Mouse (Mus musculus): Measurements from ENCODE around the gene Olfr1199. TPM values are rescaled to one million over a fixed set of nuclear protein-coding genes. Genes with fewer than 3 reads are reported as not detected.

Olfr1199 gene
- not detected for total RNA-seq (2021)

DNA sequence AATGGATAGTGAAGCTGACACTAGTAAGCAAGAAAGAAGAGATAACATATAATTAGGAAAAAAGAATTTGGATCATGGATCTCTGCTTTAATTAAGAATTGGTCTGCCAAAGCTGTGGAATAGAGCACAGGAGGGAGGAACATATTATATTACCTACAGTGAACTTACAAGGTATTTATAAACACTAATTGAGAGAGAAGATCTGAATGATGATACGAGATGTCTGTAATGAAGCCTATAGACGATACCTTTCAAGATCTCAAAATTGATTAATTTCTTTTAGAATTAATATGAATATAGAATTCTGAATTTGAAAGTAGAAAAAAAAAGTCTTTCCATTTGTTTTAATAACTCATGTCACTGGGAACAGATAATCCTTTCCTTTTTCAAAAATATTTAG lies at the start of gene Olfr1199:
Gene Olfr1199, minus strand, starts transcription at position 101 of the 400 bp plus-strand sequence.
- DNase-seq = no peak
- intact Hi-C loops (cut with DNase I) = no loop called here

DNA sequence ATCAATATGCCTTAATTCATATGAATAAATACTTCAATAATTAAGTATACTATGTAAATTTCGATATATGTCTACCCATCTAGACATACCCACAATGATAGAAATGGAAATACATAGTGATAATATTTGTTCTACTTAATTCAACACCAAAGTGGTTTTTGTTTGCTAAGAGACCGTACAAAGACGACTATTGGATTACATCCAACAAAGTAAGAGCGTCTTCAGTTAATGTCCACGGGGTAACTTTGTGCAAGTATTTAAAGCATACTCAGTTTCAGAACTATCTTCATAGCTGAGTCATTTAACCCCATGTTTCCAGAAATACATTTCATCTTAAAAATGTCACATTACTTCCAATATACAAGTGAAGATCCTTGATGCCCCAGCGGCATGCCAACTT lies 32.5 kb upstream of the Olfr1199 start, which contains the start of gene Olfr1201:
Gene Olfr1201, plus strand, starts transcription at position 301 of the 400 bp plus-strand sequence.
- no peak for DNase-seq
- intact Hi-C loops (cut with DNase I) = no loop called here

DNA sequence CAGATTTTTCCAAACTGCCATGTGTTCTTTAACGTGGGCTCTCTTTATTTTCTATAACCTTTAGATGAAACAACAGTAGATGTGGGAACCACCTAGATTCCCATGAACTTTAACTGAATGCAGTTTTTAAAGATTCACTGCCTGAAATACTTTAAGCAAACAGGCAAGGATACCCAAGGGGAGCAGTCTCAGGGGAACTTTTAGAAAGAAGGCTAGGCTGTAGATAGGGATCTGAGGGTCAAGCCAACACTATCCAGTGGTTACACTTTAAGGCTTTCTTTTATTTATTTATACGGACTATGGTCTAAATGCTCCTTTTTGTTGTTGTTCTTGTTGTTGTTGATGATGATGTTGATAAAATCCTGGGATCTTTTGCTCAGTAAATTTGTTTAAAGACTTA lies 10.1 kb upstream of the Olfr1199 start, which contains the start of gene Olfr1200:
Gene Olfr1200, minus strand, starts transcription at position 101 of the 400 bp plus-strand sequence.
- intact Hi-C loops (cut with DNase I) = no loop called here
- no peak for DNase-seq

DNA sequence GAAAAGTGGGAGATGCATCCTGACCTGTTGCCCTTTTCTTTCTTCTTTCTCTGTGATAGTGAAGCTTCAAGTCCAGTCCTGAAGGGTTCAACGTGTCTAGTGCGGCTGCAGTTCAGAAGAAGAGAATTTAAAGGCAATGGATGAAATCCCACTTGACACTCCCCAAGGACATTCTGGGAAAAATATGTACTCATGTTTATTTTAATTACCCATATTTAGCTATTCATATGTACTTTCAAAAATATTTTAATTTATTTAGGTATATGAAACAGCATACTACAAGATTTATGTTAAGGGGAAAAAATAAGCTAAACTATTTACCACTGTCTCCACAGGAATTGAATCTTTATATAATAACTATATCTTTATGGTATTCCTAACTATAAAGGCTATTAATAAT lies 9.0 kb downstream of the Olfr1199 start, which contains the start of gene Olfr1198:
Gene Olfr1198, minus strand, starts transcription at position 101 of the 400 bp plus-strand sequence.
- DNase-seq = no peak
- intact Hi-C loops (cut with DNase I) = no loop called here

DNA sequence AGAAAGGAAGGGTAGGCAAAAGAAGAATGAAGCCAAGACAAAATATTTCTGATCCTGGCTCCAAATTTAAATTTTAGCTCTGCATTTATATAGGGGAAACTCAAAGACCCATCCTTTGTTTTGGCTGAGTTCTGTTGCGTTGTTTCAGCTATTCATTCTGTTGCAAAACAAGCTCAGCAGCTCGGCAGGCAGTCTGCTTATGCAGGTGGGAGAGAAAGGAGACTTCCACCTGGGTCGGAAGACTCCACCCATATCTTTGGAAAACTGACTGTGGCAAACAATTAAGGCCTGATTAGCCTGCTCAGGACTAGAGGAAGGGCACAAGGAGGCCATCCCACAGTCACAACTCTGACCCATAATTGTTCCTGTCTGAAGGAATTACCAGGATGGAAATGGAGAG lies 16.9 kb downstream of the Olfr1199 start:
- DNase-seq = no peak
- intact Hi-C loops (cut with DNase I) = no loop called here

DNA sequence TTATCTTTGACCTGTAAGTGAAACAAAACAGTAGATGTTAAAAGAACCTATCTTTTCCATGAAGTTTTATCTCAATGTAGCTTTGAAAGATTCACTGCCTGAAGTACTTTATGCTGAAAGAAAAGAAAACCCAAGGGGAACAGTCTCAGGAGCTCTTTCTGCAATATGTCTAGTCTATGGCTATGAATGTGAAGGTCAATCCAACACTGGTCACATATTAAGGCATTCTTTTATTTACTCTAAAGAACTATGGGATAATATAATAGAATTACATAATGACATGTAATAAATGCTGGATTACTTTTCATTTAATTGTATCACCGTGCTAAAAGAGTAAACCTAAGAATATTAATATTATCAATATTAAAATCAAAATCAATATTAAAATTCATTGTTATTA lies 28.0 kb downstream of the Olfr1199 start, which contains the start of gene Olfr1197:
Gene Olfr1197, minus strand, starts transcription at position 101 of the 400 bp plus-strand sequence.
- DNase-seq = no peak
- intact Hi-C loops (cut with DNase I) = no loop called here

DNA sequence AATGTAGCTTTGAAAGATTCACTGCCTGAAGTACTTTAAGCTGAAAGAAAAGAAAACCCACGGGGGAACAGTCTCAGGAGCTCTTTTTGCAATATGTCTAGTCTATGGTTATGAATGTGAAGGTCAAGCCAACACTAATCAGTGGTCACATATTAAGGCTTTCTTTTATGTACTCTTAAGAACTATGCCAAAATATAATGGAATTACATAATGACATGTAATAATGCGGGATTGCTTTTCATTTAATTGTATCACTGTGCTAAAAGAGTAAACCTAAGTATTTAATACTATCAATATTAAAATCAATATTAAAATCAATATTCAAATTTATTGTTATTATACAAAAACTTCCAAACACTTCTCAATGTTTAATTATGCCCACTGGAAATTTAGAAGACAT lies 55.8 kb downstream of the Olfr1199 start, which contains the start of gene Olfr1196:
Gene Olfr1196, minus strand, starts transcription at position 101 of the 400 bp plus-strand sequence.
- intact Hi-C loops (cut with DNase I) = no loop called here
- DNase-seq = no peak

Other genes with a start within 250 kb of the Olfr1199 start
- not detected for gene Olfr1186, start 241.9 kb downstream of the Olfr1199 start, total RNA-seq (2021)
- gene Olfr1188, start 203.5 kb downstream of the Olfr1199 start, total RNA-seq (2021) = not detected
- not detected for gene Olfr1189, start 174.0 kb downstream of the Olfr1199 start, total RNA-seq (2021)
- under 1 TPM in 1 of 2 experiments, not detected in 1; 0.10 TPM for gene Olfr1191-ps1, start 119.9 kb downstream of the Olfr1199 start, total RNA-seq (2021)
- not detected for gene Olfr1192-ps1, start 112.0 kb downstream of the Olfr1199 start, total RNA-seq (2021)
- not detected for gene Olfr1193, start 84.8 kb downstream of the Olfr1199 start, total RNA-seq (2021)
- not detected for gene Olfr1195, start 71.3 kb downstream of the Olfr1199 start, total RNA-seq (2021)
- gene Olfr1196, start 55.9 kb downstream of the Olfr1199 start, total RNA-seq (2021) = not detected
- gene Olfr1197, start 28.1 kb downstream of the Olfr1199 start, total RNA-seq (2021) = not detected
- not detected for gene Olfr1198, start 9.1 kb downstream of the Olfr1199 start, total RNA-seq (2021)
- not detected for gene Olfr1200, start 10.0 kb upstream of the Olfr1199 start, total RNA-seq (2021)
- gene Olfr1201, start 32.6 kb upstream of the Olfr1199 start, total RNA-seq (2021) = not detected
- gene Olfr1202, start 54.0 kb upstream of the Olfr1199 start, total RNA-seq (2021) = not detected
- gene Olfr1205, start 69.3 kb upstream of the Olfr1199 start, total RNA-seq (2021) = not detected
- gene Olfr1204, start 88.8 kb upstream of the Olfr1199 start, total RNA-seq (2021) = not detected
- gene Olfr1206, start 102.8 kb upstream of the Olfr1199 start, total RNA-seq (2021) = not detected
- not detected for gene Olfr1208, start 141.8 kb upstream of the Olfr1199 start, total RNA-seq (2021)
- not detected for gene Olfr1209, start 154.7 kb upstream of the Olfr1199 start, total RNA-seq (2021)
- not detected for gene Olfr1211, start 177.6 kb upstream of the Olfr1199 start, total RNA-seq (2021)
- not detected for gene Olfr1212, start 193.5 kb upstream of the Olfr1199 start, total RNA-seq (2021)
- gene Gm13762, start 219.8 kb upstream of the Olfr1199 start, total RNA-seq (2021) = not detected
- not detected for gene Olfr1214, start 232.2 kb upstream of the Olfr1199 start, total RNA-seq (2021)
- not detected for gene Olfr1215, start 246.5 kb upstream of the Olfr1199 start, total RNA-seq (2021)

Data from left cerebral cortex, postnatal 4 days (tissue).